Mouse (Mus musculus) intestine, embryonic 14.5 days (tissue): ENCODE results near the gene Copz1. TPM values are rescaled to one million over a fixed set of nuclear protein-coding genes. Genes with fewer than 3 reads are reported as not detected.
"Not testable (repeated sequence)": the region's sequence is repeated elsewhere in the genome, so short reads cannot be mapped to it uniquely, and the experiment has no call there.

Experiments
- ATAC-seq: fragments of 200-750 bp; cut with Nextera tagmentation; replicated peaks from 2 replicates; pipeline ENCODE4 v1.8.0; 2017; ENCODE audit warnings: low read depth, moderate number of reproducible peaks, moderate TSS enrichment, moderate library complexity; ENCODE audit not compliant: low FRiP score, low TSS enrichment
- DNase-seq: peaks from one replicate; pipeline ENCODE4 v3.0.0-alpha.2; 2018; ENCODE audit warnings: low spot score
- H3K27ac ChIP-seq: fragments of 300-500 bp; sonication (generic); 2 replicates; pipeline ENCODE4 v1.5.1; 2014; ENCODE audit warnings: low read depth, mild to moderate bottlenecking, control low read depth
- H3K27me3 ChIP-seq: fragments of 300-500 bp; sonication (generic); replicated peaks from 2 replicates; pipeline ENCODE4 v1.6.1; 2014; ENCODE audit warnings: low read length, control low read depth; ENCODE audit not compliant: control insufficient read depth, insufficient read depth
- H3K36me3 ChIP-seq: fragments of 300-500 bp; sonication (generic); 2 replicates; pipeline ENCODE4 v1.6.1; 2014; ENCODE audit warnings: low read length, control low read depth; ENCODE audit not compliant: control insufficient read depth, insufficient read depth
- H3K4me1 ChIP-seq: fragments of 300-500 bp; sonication (generic); replicated peaks from 2 replicates; pipeline ENCODE4 v1.6.1; 2014; ENCODE audit warnings: low read length, control low read depth, mixed read lengths; ENCODE audit not compliant: control insufficient read depth, insufficient read depth
- H3K4me2 ChIP-seq: fragments of 300-500 bp; sonication (generic); 2 replicates; pipeline ENCODE4 v1.6.1; 2014; ENCODE audit warnings: low read length
- H3K4me3 ChIP-seq: fragments of 300-500 bp; sonication (generic); 2 replicates; pipeline ENCODE4 v1.5.1; 2014; ENCODE audit warnings: low read depth, low read length, control low read depth, mixed read lengths
- H3K9ac ChIP-seq: fragments of 300-500 bp; sonication (generic); 2 replicates; pipeline ENCODE4 v1.6.1; 2014; ENCODE audit warnings: mild to moderate bottlenecking, low read length
- H3K9me3 ChIP-seq: fragments of 300-500 bp; sonication (generic); 2 replicates; pipeline ENCODE4 v1.6.1; 2016; ENCODE audit warnings: low read length, control low read depth; ENCODE audit not compliant: control insufficient read depth
- WGBS: fragments of 180-500 bp; shearing (Covaris S2); extraction: QIAGEN DNeasy Blood & Tissue Kit; methylation state at CpG from one replicate; pipeline ENCODE4 v1.1.7; 2014; 5-methylcytosine and 5-hydroxymethylcytosine counted together
- polyA plus RNA-seq: library from polyadenylated mRNA; unstranded; fragments of >200 nt; fragmentation: Nextera tagmentation; extraction: Ambion mirVana; gene quantifications from 2 replicates; pipeline ENCODE4 v1.2.1, GENCODE M21; 2014

Gene Copz1
- polyA plus RNA-seq, 1 experiment from 2014 or later = 266 TPM

DNA sequence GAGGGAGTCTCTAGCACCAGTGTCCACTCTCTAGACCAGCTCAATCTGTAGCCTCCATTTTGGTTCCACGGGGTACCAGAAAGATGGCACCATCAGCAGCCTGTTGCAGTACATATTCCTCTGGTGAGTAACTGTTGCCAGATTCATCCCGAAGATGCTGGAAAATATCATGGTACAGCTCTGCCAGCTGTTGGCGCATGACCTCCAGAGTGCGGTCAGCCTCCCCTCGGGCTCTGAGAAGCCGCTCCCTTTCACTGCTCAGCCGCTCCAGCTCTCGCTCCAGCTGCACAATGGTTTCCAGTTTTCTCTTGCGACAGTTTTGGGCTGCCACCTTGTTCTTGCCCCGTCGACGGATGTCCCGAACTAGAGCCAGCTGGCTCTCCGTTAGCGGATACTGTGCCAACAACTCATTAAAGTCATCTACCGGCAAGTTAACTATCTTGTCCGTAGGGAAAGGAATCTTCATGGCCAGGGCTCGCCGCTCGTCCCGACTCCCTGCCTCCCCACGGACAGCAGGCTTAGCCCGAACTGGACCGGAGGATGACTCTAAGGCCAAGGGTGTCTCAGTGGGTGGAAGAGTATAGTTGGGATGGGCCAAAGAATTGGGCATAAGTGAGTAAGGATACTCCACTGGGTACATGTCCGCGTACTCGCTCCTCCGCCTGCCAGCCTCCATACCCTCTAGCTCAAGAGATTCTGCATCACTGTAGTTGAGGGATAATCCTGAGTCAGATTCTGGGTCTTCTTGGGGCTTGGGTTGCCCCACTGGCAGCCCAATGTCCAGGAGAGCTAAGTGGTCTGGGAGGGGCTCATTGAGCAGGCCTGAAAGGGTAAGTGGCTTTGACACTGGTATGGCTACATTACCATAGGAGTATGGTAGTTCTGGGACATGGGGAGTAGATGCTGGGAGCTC, 23.9 kb upstream of the Copz1 start:
- Histone ChIP-seq H3K9ac (no peak overlapping the region), H3K27me3 (no peaks in the 10 kb centered on the region), H3K9me3 (no peaks in the 10 kb centered on the region), H3K4me3 (no peak overlapping the region), H3K4me2 (no peak overlapping the region), H3K36me3 (peaks cover 49% of the 10 kb centered on the region), H3K27ac (no peak overlapping the region), H3K4me1 (0 out of 2 replicates have a peak, but pooled peaks cover 7% of the 10 kb centered on the region)
- WGBS = 83% methylated on average over 28 of the region's 28 CpGs
- DNase-seq (peak; percentile 63), ATAC-seq (peak; percentile 10)

DNA sequence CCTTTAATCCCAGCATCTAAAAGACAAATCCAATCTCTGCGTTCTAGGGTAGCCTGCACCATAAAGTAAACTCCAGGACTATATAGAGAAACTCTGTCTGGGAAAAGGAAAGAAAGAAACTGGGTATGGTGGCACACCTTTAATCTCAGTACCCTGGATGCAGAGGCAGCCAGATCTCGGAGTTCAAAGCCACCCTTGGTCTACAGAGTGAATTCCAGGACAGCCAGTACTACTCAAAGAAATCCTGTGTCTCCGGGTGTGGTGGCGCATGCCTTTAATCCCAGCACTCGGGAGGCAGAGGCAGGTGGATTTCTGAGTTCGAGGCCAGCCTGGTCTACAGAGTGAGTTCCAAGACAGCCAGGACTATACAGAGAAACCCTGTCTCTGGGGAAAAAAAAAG, 23.0 kb upstream of the Copz1 start:
- H3K9ac ChIP-seq, DNase-seq, H3K4me2 ChIP-seq, H3K9me3 ChIP-seq, H3K27me3 ChIP-seq, H3K27ac ChIP-seq, ATAC-seq, H3K4me1 ChIP-seq, H3K4me3 ChIP-seq: not testable (repeated sequence)
- peaks cover 44% of the 10 kb centered on the region for H3K36me3 ChIP-seq
- WGBS = 88% methylated on average over 6 of the region's 6 CpGs

GRCm38 (mm10) chr15:103250195-103250740, 22.2 kb upstream of the Copz1 start:
- no peak overlapping the region for H3K4me3 ChIP-seq
- 29% methylated on average over 2 of the region's 2 CpGs for WGBS
- H3K9ac ChIP-seq = no peak overlapping the region
- no peaks in the 10 kb centered on the region for H3K9me3 ChIP-seq
- H3K4me1 ChIP-seq = peaks cover 7% of the 10 kb centered on the region
- H3K36me3 ChIP-seq = peaks cover 39% of the 10 kb centered on the region
- peak; percentile 81 for DNase-seq
- 0 out of 2 replicates have a peak, but pooled peaks have one; percentile 15 for ATAC-seq
- H3K4me2 ChIP-seq = no peak overlapping the region
- H3K27ac ChIP-seq = no peak overlapping the region; the same call in 1 of the 2 replicates
- 0 out of 2 replicates have a peak, but pooled peaks cover 3% of the 10 kb centered on the region for H3K27me3 ChIP-seq

- Histone ChIP-seq H3K27ac (no peak overlapping the region), H3K36me3 (peaks cover 25% of the 10 kb centered on the region), H3K4me3 (no peak overlapping the region), H3K9me3 (no peaks in the 10 kb centered on the region), H3K4me2 (no peak overlapping the region), H3K27me3 (0 out of 2 replicates have a peak, but pooled peaks cover 3% of the 10 kb centered on the region), H3K9ac (no peak overlapping the region), H3K4me1 (peaks cover 7% of the 10 kb centered on the region)
- DNase-seq (no peak), ATAC-seq (no peak)
- WGBS = 33% methylated on average over 1 of the region's 1 CpGs
Observed at GRCm38 (mm10) chr15:103251595-103251994, 20.9 kb upstream of the Copz1 start.

DNA sequence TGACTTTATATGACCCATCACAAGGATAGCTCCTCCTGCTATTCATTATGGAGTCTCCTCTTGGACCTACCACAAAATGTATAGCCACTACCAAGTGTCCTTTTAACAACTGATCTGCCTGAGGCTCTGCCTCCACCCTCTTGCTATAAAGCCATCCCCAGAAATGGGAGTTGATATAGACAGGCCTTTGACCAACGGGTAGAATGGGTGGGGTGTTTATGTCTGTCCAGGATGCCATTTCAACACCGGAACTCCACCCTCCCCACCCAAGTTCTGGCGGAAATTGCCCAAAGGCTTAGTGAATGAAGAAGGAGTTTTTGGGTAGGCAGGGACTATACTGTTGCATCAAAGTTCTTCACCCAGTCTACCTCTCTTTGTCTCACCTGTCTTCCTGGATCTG, 19.9 kb upstream of the Copz1 start:
- H3K27me3 ChIP-seq = 0 out of 2 replicates have a peak, but pooled peaks cover 3% of the 10 kb centered on the region
- H3K9me3 ChIP-seq = no peaks in the 10 kb centered on the region
- no peak overlapping the region for H3K4me3 ChIP-seq
- peaks cover 15% of the 10 kb centered on the region for H3K36me3 ChIP-seq
- H3K4me2 ChIP-seq = no peak overlapping the region
- no peak overlapping the region for H3K9ac ChIP-seq
- DNase-seq = no peak
- no peak overlapping the region for H3K27ac ChIP-seq
- ATAC-seq = no peak
- WGBS = 85% methylated on average over 3 of the region's 3 CpGs
- H3K4me1 ChIP-seq = peaks cover 7% of the 10 kb centered on the region

DNA sequence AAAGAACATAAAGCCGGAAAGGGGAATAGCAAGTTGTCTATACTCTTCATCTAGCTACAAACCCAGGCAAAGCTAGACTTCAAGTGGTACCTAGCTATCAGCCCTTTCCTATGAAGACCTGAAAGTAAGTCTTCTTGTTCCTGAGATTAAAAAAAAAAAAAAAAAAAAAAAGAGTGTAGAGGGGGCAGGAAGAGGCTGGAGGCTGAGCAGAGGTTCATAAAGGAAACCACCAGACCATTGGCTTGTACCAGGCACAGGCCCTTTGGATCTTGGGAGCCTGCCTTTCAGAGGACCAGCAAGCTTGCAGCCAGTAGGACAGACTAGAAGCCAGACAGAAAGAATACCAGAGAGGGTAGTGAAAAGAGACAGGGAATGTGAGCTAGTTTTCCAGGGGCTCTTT, 19.2 kb upstream of the Copz1 start:
- WGBS = 97% methylated on average over 1 of the region's 1 CpGs
- H3K4me3 ChIP-seq = no peak overlapping the region
- DNase-seq (no peak), ATAC-seq (no peak)
- H3K36me3 ChIP-seq = peaks cover 8% of the 10 kb centered on the region
- 0 out of 2 replicates have a peak, but pooled peaks cover 3% of the 10 kb centered on the region for H3K27me3 ChIP-seq
- no peak overlapping the region for H3K9ac ChIP-seq
- H3K27ac ChIP-seq = no peak overlapping the region
- H3K9me3 ChIP-seq = no peaks in the 10 kb centered on the region
- no peak overlapping the region for H3K4me2 ChIP-seq
- H3K4me1 ChIP-seq = peaks cover 7% of the 10 kb centered on the region

DNA sequence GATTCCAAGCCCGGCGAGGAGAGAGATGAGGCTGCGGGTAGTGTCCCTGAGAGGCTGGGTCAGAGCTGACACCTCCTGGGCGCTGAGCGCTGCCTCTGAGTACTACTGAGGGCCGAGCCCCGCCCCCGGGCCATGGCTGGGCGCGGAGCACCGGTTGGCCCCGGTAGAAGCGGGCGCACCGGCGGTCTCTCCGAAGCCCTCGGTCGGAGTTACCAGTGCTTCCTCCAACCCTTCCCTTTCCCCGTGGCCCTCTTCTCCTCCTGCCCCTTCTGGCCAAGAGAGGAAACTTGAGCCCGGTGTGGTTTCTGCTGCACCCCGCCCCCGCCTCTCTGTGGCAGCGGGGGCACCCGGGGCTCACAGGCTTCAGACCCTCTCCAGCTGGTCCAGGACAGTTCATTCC, 17.3 kb upstream of the Copz1 start:
- DNase-seq = peak; percentile 67
- WGBS = 1% methylated on average over 25 of the region's 25 CpGs

DNA sequence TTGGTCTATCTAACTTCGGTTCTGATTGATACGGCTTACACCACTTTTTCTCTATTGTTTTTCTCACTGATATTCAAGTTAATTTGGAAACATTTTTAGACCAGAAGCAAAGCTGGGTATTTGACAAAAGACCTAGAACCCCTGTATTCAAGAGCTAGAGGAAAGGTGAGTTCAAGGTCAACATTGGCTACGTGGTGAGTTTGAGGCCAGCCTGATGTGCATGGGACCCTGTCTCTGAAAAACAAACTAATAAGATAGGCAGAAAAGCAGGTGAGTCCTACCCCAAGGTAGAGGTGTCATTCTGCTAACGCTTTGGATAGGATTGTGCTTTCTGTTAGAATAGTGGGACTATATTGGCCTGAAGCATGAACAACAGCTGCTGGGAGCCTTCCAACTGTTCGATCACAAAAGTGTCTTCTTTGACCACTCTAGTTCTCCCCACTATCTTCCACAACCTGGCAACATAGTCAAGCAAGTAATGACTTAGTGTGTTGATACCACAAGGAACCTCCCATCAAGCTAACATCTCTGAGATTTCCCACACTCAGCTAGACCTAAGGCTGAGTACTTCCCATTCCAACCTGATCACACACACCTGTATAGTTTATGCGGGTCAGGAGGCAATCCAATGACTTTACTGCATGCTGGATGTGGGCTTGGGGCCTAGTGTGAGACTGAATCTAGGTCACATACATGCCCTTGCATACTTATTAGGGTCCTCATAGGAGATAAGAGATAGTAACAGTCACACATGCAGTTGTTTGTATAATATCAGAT, 16.1 kb upstream of the Copz1 start:
- Histone ChIP-seq H3K4me3 (no peak overlapping the region), H3K4me1 (peaks cover 7% of the 10 kb centered on the region), H3K36me3 (no peaks in the 10 kb centered on the region), H3K27ac (no peak overlapping the region), H3K9ac (no peak overlapping the region), H3K9me3 (no peaks in the 10 kb centered on the region), H3K27me3 (0 out of 2 replicates have a peak, but pooled peaks cover 3% of the 10 kb centered on the region), H3K4me2 (no peak overlapping the region)
- no peak for DNase-seq
- ATAC-seq = no peak
- 91% methylated on average over 6 of the region's 6 CpGs for WGBS

More for the DNA sequence above, 17.3 kb upstream of the Copz1 start:
- 0 out of 2 replicates have a peak, but pooled peaks have one; percentile 18 for ATAC-seq
- Histone ChIP-seq H3K9ac (peak overlapping the region; percentile 48), H3K4me2 (peak overlapping the region; percentile 92), H3K4me3 (peak overlapping the region; percentile 38), H3K36me3 (no peaks in the 10 kb centered on the region), H3K9me3 (no peaks in the 10 kb centered on the region), H3K27ac (no peak overlapping the region), H3K4me1 (peaks cover 7% of the 10 kb centered on the region), H3K27me3 (0 out of 2 replicates have a peak, but pooled peaks cover 3% of the 10 kb centered on the region)
